Mouse (Mus musculus) ES-E14 (cell line): ENCODE data around the gene Dnajb13.

ENCODE experiments used
- HCFC1 ChIP-seq: IDR thresholded peaks from 2 replicates; pipeline ENCODE4 v1.6.1; 2012; ENCODE audit warnings: low read length, inconsistent platforms, borderline replicate concordance; ENCODE audit not compliant: insufficient read depth
- MAFK ChIP-seq: IDR thresholded peaks from 2 replicates; pipeline ENCODE4 v1.6.1; 2014; ENCODE audit warnings: mild to moderate bottlenecking, low read depth, low read length, inconsistent platforms; ENCODE audit not compliant: insufficient read depth

DNA sequence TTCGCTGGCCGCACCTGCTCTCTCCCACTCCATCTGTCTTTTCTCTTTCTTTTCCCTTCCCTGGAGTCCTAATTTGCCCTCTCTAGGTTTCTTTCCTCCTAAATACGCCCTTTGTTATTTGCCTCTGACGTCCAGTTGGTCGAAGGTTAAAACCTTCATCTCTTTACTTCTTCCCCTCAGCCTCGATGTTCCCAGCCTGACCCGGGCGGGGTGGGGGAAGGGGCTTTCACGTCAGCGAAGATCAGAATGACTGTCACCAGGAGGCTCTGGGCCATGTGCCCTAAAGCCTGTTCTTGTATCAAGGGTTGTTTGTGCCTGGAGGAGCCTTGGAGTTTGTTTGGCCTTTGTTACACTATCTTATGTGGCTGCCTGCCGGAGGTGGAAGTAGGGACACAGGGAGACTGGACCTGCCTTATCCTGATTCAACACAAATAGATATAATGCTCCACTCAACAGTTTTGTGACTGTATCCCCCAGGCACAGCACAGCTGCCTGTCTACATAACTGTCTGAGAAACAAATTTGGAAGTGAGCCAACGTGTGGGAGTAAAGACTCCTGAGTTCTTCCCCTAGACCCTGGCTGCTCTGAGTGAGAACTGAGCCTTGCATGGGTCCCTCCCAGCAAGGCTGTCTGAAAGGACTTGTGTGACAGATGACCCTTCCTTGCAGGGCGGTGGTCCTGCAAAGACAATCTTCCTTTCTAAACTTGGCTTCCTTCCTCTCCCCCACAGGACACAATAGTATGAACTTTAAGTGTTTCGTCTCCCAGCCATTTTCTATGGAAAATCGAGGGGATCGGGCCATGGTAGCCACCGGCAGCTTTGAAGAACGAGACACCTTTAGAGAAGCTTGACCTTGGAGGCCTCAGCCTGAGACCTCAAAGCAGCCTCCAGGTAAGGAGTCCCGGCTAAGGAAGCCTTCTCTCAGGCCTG, 21.0 kb downstream of the Dnajb13 start:
- no peak for TF ChIP-seq MAFK
- no peak for TF ChIP-seq HCFC1
